Mouse (Mus musculus): ENCODE data around the gene Ppp1r13l. TPM values are rescaled to one million over a fixed set of nuclear protein-coding genes. Genes with fewer than 3 reads are reported as not detected.

The Ppp1r13l gene
- polyA plus RNA-seq, 1 experiment from 2014 or later = 1.7 TPM

DNA sequence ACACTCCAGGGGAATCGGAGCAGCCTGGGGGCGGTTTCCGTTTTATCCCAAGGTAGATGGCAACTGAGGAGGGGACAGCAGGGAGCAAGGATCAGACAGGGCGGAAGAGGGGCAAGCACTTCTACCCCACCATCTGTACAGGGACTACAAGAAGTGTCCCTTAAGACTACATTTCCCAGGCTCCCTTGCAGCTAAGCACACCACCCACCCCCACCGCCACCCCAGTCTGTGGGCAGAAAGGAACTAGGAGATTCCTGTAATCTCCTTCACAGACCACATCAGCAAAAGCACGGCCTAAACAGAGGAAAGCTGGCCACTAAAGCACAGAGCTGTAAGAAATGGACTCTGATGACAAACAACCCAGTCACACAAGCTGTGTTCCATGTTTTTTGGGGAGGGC lies 66.8 kb downstream of the Ppp1r13l start:
- H3K27ac ChIP-seq = no peak overlapping the region
- no peak for ATAC-seq
- no peak overlapping the region for H3K9ac ChIP-seq

DNA sequence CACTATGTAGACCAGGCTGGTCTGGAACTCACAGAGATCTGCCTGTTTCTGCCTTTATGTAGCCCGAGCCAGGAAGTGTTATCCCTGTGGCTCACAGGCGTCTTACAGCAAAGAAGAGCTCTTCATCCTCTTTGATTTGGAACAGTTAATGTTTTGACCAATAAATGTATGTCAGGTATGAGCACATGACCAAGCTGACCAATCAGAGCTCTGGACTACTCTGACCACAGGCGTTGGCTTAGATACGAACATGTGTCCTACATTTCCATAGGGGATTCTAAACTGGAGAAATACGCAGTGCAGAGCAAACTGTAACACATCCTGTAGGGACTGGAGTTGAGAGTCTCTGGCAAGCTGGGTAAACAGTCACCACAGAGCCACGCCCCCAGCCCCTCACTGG lies 67.3 kb downstream of the Ppp1r13l start:
- Histone ChIP-seq H3K4me3 (no peak overlapping the region), H3K27me3 (replicated peaks) (peaks cover 16% of the 10 kb centered on the region), H3K4me2 (no peak overlapping the region), H3K9me3 (replicated peaks) (no peaks in the 10 kb centered on the region), H3K4me1 (no peaks in the 10 kb centered on the region), H3K9ac (no peak overlapping the region), H3K27ac (no peak overlapping the region), H3K36me3 (peaks cover 66% of the 10 kb centered on the region)
- no peak for ATAC-seq
- WGBS (ENCODE audit: insufficient replicate concordance) = 84% methylated on average over 6 of the region's 6 CpGs

More for the DNA sequence above, 66.8 kb downstream of the Ppp1r13l start:
- Histone ChIP-seq H3K4me3 (no peak overlapping the region), H3K4me1 (peaks cover 3% of the 10 kb centered on the region), H3K4me2 (no peak overlapping the region), H3K36me3 (peaks cover 61% of the 10 kb centered on the region), H3K27me3 (replicated peaks) (peaks cover 21% of the 10 kb centered on the region), H3K9me3 (replicated peaks) (no peaks in the 10 kb centered on the region)
- 70% methylated on average over 6 of the region's 6 CpGs for WGBS (ENCODE audit: insufficient replicate concordance)

MicroRNA genes within 50 kb of the gene (microRNA counts, 519-probe panel; counts per million panel counts)
- microRNA mmu-miR-343 = 582 counts per million, percentile 70 among the panel's probes with 10 or more counts

Small RNAs within 50 kb of the gene (microRNA-seq; reads per million reads assigned to microRNA genes)
- gene Mir343 = not detected

Other genes starting within 250 kb of the Ppp1r13l start
- 0.55 and 0.66 TPM in 2 replicates for gene Gm4969, start 241.4 kb upstream of the Ppp1r13l start, polyA plus RNA-seq (2016; fragmentation: Nextera tagmentation; extraction: Ambion mirVana)
- 8.1 and 10.1 TPM in 2 replicates for gene Fbxo46, start 239.9 kb upstream of the Ppp1r13l start, polyA plus RNA-seq (2016; fragmentation: Nextera tagmentation; extraction: Ambion mirVana)
- gene Qpctl, start 210.5 kb upstream of the Ppp1r13l start, polyA plus RNA-seq (2016; fragmentation: Nextera tagmentation; extraction: Ambion mirVana) = 4.9 and 5.5 TPM in 2 replicates
- 97.8 and 98.3 TPM in 2 replicates for gene Snrpd2, start 210.0 kb upstream of the Ppp1r13l start, polyA plus RNA-seq (2016; fragmentation: Nextera tagmentation; extraction: Ambion mirVana)
- gene Gipr, start 193.6 kb upstream of the Ppp1r13l start, polyA plus RNA-seq (2016; fragmentation: Nextera tagmentation; extraction: Ambion mirVana) = 0.18 and 0.41 TPM in 2 replicates
- gene Eml2, start 183.3 kb upstream of the Ppp1r13l start, polyA plus RNA-seq (2016; fragmentation: Nextera tagmentation; extraction: Ambion mirVana) = 4.1 and 5.1 TPM in 2 replicates
- gene Gpr4, start 147.2 kb upstream of the Ppp1r13l start, polyA plus RNA-seq (2016; fragmentation: Nextera tagmentation; extraction: Ambion mirVana) = 0.51 and 0.62 TPM in 2 replicates
- 22.1 and 23.3 TPM in 2 replicates for gene Opa3, start 131.4 kb upstream of the Ppp1r13l start, polyA plus RNA-seq (2016; fragmentation: Nextera tagmentation; extraction: Ambion mirVana)
- 61.1 and 61.5 TPM in 2 replicates for gene Vasp, start 87.9 kb upstream of the Ppp1r13l start, polyA plus RNA-seq (2016; fragmentation: Nextera tagmentation; extraction: Ambion mirVana)
- gene Ppm1n, start 79.7 kb upstream of the Ppp1r13l start, polyA plus RNA-seq (2016; fragmentation: Nextera tagmentation; extraction: Ambion mirVana) = not detected in 2 replicates
- gene Rtn2, start 77.1 kb upstream of the Ppp1r13l start, polyA plus RNA-seq (2016; fragmentation: Nextera tagmentation; extraction: Ambion mirVana) = 5.1 and 5.6 TPM in 2 replicates
- gene Fosb, start 49.7 kb upstream of the Ppp1r13l start, polyA plus RNA-seq (2016; fragmentation: Nextera tagmentation; extraction: Ambion mirVana) = 0.04 and 0.05 TPM in 2 replicates
- 25.8 and 31.5 TPM in 2 replicates for gene Ercc1, start 15.0 kb upstream of the Ppp1r13l start, polyA plus RNA-seq (2016; fragmentation: Nextera tagmentation; extraction: Ambion mirVana)
- gene Cd3eap, start 266 bp upstream of the Ppp1r13l start, polyA plus RNA-seq (2016; fragmentation: Nextera tagmentation; extraction: Ambion mirVana) = 19.5 and 19.9 TPM in 2 replicates
- gene Ercc2, start 22.3 kb downstream of the Ppp1r13l start, polyA plus RNA-seq (2016; fragmentation: Nextera tagmentation; extraction: Ambion mirVana) = 9.9 and 10.9 TPM in 2 replicates
- 0.58 and 1.2 TPM in 2 replicates for gene Klc3, start 44.4 kb downstream of the Ppp1r13l start, polyA plus RNA-seq (2016; fragmentation: Nextera tagmentation; extraction: Ambion mirVana)
- 0.15 and 0.20 TPM in 2 replicates for gene Ckm, start 45.0 kb downstream of the Ppp1r13l start, polyA plus RNA-seq (2016; fragmentation: Nextera tagmentation; extraction: Ambion mirVana)
- gene Mark4, start 99.1 kb downstream of the Ppp1r13l start, polyA plus RNA-seq (2016; fragmentation: Nextera tagmentation; extraction: Ambion mirVana) = 3.8 and 4.2 TPM in 2 replicates
- gene Exoc3l2, start 103.6 kb downstream of the Ppp1r13l start, polyA plus RNA-seq (2016; fragmentation: Nextera tagmentation; extraction: Ambion mirVana) = 3.6 and 3.9 TPM in 2 replicates
- gene Bloc1s3, start 148.6 kb downstream of the Ppp1r13l start, polyA plus RNA-seq (2016; fragmentation: Nextera tagmentation; extraction: Ambion mirVana) = 2.1 TPM in 2 replicates
- gene Trappc6a, start 148.6 kb downstream of the Ppp1r13l start, polyA plus RNA-seq (2016; fragmentation: Nextera tagmentation; extraction: Ambion mirVana) = 68.4 and 68.6 TPM in 2 replicates
- gene Nkpd1, start 158.1 kb downstream of the Ppp1r13l start, polyA plus RNA-seq (2016; fragmentation: Nextera tagmentation; extraction: Ambion mirVana) = not detected in 2 replicates
- 19.1 and 20.2 TPM in 2 replicates for gene Ppp1r37, start 203.3 kb downstream of the Ppp1r13l start, polyA plus RNA-seq (2016; fragmentation: Nextera tagmentation; extraction: Ambion mirVana)
- 1.5 TPM in 2 replicates for gene Zfp296, start 217.5 kb downstream of the Ppp1r13l start, polyA plus RNA-seq (2016; fragmentation: Nextera tagmentation; extraction: Ambion mirVana)
- gene Gemin7, start 217.8 kb downstream of the Ppp1r13l start, polyA plus RNA-seq (2016; fragmentation: Nextera tagmentation; extraction: Ambion mirVana) = 101 TPM in 2 replicates
- 23.9 and 24.2 TPM in 2 replicates for gene Clasrp, start 244.7 kb downstream of the Ppp1r13l start, polyA plus RNA-seq (2016; fragmentation: Nextera tagmentation; extraction: Ambion mirVana)

Data from liver, embryonic 12.5 days (tissue).